Mouse (Mus musculus) intestine, embryonic 14.5 days (tissue): ENCODE results near the gene Scn10a. TPM values are rescaled to one million over a fixed set of nuclear protein-coding genes. Genes with fewer than 3 reads are reported as not detected.

Experiments
- ATAC-seq: fragments of 200-750 bp; cut with Nextera tagmentation; replicated peaks from 2 replicates; pipeline ENCODE4 v1.8.0; 2017; ENCODE audit warnings: low read depth, moderate number of reproducible peaks, moderate TSS enrichment, moderate library complexity; ENCODE audit not compliant: low FRiP score, low TSS enrichment
- DNase-seq: peaks from one replicate; pipeline ENCODE4 v3.0.0-alpha.2; 2018; ENCODE audit warnings: low spot score
- H3K27ac ChIP-seq: fragments of 300-500 bp; sonication (generic); 2 replicates; pipeline ENCODE4 v1.5.1; 2014; ENCODE audit warnings: low read depth, mild to moderate bottlenecking, control low read depth
- H3K27me3 ChIP-seq: fragments of 300-500 bp; sonication (generic); replicated peaks from 2 replicates; pipeline ENCODE4 v1.6.1; 2014; ENCODE audit warnings: low read length, control low read depth; ENCODE audit not compliant: control insufficient read depth, insufficient read depth
- H3K36me3 ChIP-seq: fragments of 300-500 bp; sonication (generic); 2 replicates; pipeline ENCODE4 v1.6.1; 2014; ENCODE audit warnings: low read length, control low read depth; ENCODE audit not compliant: control insufficient read depth, insufficient read depth
- H3K4me1 ChIP-seq: fragments of 300-500 bp; sonication (generic); replicated peaks from 2 replicates; pipeline ENCODE4 v1.6.1; 2014; ENCODE audit warnings: low read length, control low read depth, mixed read lengths; ENCODE audit not compliant: control insufficient read depth, insufficient read depth
- H3K4me2 ChIP-seq: fragments of 300-500 bp; sonication (generic); 2 replicates; pipeline ENCODE4 v1.6.1; 2014; ENCODE audit warnings: low read length
- H3K4me3 ChIP-seq: fragments of 300-500 bp; sonication (generic); 2 replicates; pipeline ENCODE4 v1.5.1; 2014; ENCODE audit warnings: low read depth, low read length, control low read depth, mixed read lengths
- H3K9ac ChIP-seq: fragments of 300-500 bp; sonication (generic); 2 replicates; pipeline ENCODE4 v1.6.1; 2014; ENCODE audit warnings: mild to moderate bottlenecking, low read length
- H3K9me3 ChIP-seq: fragments of 300-500 bp; sonication (generic); 2 replicates; pipeline ENCODE4 v1.6.1; 2016; ENCODE audit warnings: low read length, control low read depth; ENCODE audit not compliant: control insufficient read depth
- WGBS: fragments of 180-500 bp; shearing (Covaris S2); extraction: QIAGEN DNeasy Blood & Tissue Kit; methylation state at CpG from one replicate; pipeline ENCODE4 v1.1.7; 2014; 5-methylcytosine and 5-hydroxymethylcytosine counted together
- polyA plus RNA-seq: library from polyadenylated mRNA; unstranded; fragments of >200 nt; fragmentation: Nextera tagmentation; extraction: Ambion mirVana; gene quantifications from 2 replicates; pipeline ENCODE4 v1.2.1, GENCODE M21; 2014

Scn10a gene
- polyA plus RNA-seq, 1 experiment from 2014 or later: not detected

- no peak overlapping the region for H3K4me2 ChIP-seq
- no peaks in the 10 kb centered on the region for H3K36me3 ChIP-seq
- no peak overlapping the region for H3K9ac ChIP-seq
- H3K4me3 ChIP-seq: no peak overlapping the region
- peaks cover 92% of the 10 kb centered on the region for H3K27me3 ChIP-seq
- no peak for ATAC-seq
- no peak overlapping the region for H3K27ac ChIP-seq
- WGBS: 45% methylated on average over 9 of the region's 9 CpGs
- DNase-seq: no peak
- no peaks in the 10 kb centered on the region for H3K9me3 ChIP-seq
- no peaks in the 10 kb centered on the region; the same call in 1 of the 2 replicates for H3K4me1 ChIP-seq
These were observed 143.4 kb downstream of the Scn10a start for GRCm38 (mm10) chr9:119575732-119576131.

- Histone ChIP-seq H3K4me2 (no peak overlapping the region), H3K4me1 (no peaks in the 10 kb centered on the region; the same call in 1 of the 2 replicates), H3K4me3 (no peak overlapping the region), H3K36me3 (no peaks in the 10 kb centered on the region), H3K9ac (no peak overlapping the region), H3K9me3 (no peaks in the 10 kb centered on the region), H3K27ac (no peak overlapping the region), H3K27me3 (peaks cover 90% of the 10 kb centered on the region)
- no peak for DNase-seq
- no peak for ATAC-seq
- WGBS: 74% methylated on average over 7 of the region's 7 CpGs
These were observed 144.8 kb downstream of the Scn10a start for GRCm38 (mm10) chr9:119574366-119574765.

- no peaks in the 10 kb centered on the region for H3K4me1 ChIP-seq
- WGBS: 53% methylated on average over 14 of the region's 14 CpGs
- ATAC-seq (no peak), DNase-seq (no peak)
- no peak overlapping the region for H3K4me2 ChIP-seq
- H3K9ac ChIP-seq: no peak overlapping the region
- peaks cover 77% of the 10 kb centered on the region for H3K27me3 ChIP-seq
- no peaks in the 10 kb centered on the region for H3K36me3 ChIP-seq
- no peaks in the 10 kb centered on the region for H3K9me3 ChIP-seq
- H3K4me3 ChIP-seq: no peak overlapping the region
- H3K27ac ChIP-seq: no peak overlapping the region
These were observed 146.1 kb downstream of the Scn10a start for GRCm38 (mm10) chr9:119573009-119573408.

- 3% methylated on average over 15 of the region's 15 CpGs for WGBS
- Histone ChIP-seq H3K27ac (no peak overlapping the region), H3K36me3 (no peaks in the 10 kb centered on the region), H3K4me1 (no peaks in the 10 kb centered on the region), H3K9ac (no peak overlapping the region), H3K27me3 (peaks cover 62% of the 10 kb centered on the region), H3K4me3 (no peak overlapping the region), H3K9me3 (no peaks in the 10 kb centered on the region), H3K4me2 (no peak overlapping the region)
- DNase-seq: no peak
- ATAC-seq: no peak
These were observed 147.7 kb downstream of the Scn10a start for GRCm38 (mm10) chr9:119571411-119571888.

GRCm38 (mm10) chr9:119570652-119571051 lies 148.5 kb downstream of the Scn10a start:
- Histone ChIP-seq H3K27ac (no peak overlapping the region), H3K27me3 (peaks cover 57% of the 10 kb centered on the region), H3K4me2 (no peak overlapping the region), H3K36me3 (no peaks in the 10 kb centered on the region), H3K9ac (no peak overlapping the region), H3K4me3 (no peak overlapping the region), H3K9me3 (no peaks in the 10 kb centered on the region), H3K4me1 (no peaks in the 10 kb centered on the region)
- no peak for ATAC-seq
- no peak for DNase-seq
- whole genome bisulfite sequencing: 19% methylated on average over 9 of the region's 9 CpGs

GRCm38 (mm10) chr9:119568732-119569131 lies 150.4 kb downstream of the Scn10a start:
- H3K9ac ChIP-seq: no peak overlapping the region
- H3K4me1 ChIP-seq: no peaks in the 10 kb centered on the region
- DNase-seq: no peak
- H3K27ac ChIP-seq: no peak overlapping the region
- no peak overlapping the region for H3K4me2 ChIP-seq
- no peaks in the 10 kb centered on the region for H3K9me3 ChIP-seq
- no peaks in the 10 kb centered on the region for H3K36me3 ChIP-seq
- H3K27me3 ChIP-seq: peaks cover 45% of the 10 kb centered on the region
- H3K4me3 ChIP-seq: no peak overlapping the region
- WGBS: 76% methylated on average over 8 of the region's 8 CpGs
- ATAC-seq: no peak

GRCm38 (mm10) chr9:119567800-119568199 lies 151.3 kb downstream of the Scn10a start:
- ATAC-seq (no peak), DNase-seq (no peak)
- no peaks in the 10 kb centered on the region for H3K9me3 ChIP-seq
- H3K27ac ChIP-seq: no peak overlapping the region
- no peak overlapping the region for H3K4me2 ChIP-seq
- peaks cover 36% of the 10 kb centered on the region for H3K27me3 ChIP-seq
- WGBS: 68% methylated on average over 5 of the region's 5 CpGs
- no peak overlapping the region for H3K9ac ChIP-seq
- no peaks in the 10 kb centered on the region for H3K4me1 ChIP-seq
- no peaks in the 10 kb centered on the region for H3K36me3 ChIP-seq
- H3K4me3 ChIP-seq: no peak overlapping the region

- Histone ChIP-seq H3K27ac (no peak overlapping the region), H3K27me3 (peaks cover 20% of the 10 kb centered on the region), H3K36me3 (no peaks in the 10 kb centered on the region), H3K4me1 (no peaks in the 10 kb centered on the region), H3K9me3 (no peaks in the 10 kb centered on the region), H3K9ac (no peak overlapping the region), H3K4me2 (no peak overlapping the region), H3K4me3 (no peak overlapping the region)
- DNase-seq (no peak), ATAC-seq (0 out of 2 replicates have a peak, but pooled peaks have one; percentile 34)
- WGBS: 8% methylated on average over 10 of the region's 10 CpGs
These were observed 152.9 kb downstream of the Scn10a start for GRCm38 (mm10) chr9:119566214-119566613.

GRCm38 (mm10) chr9:119564803-119565202 lies 154.3 kb downstream of the Scn10a start:
- DNase-seq (no peak), ATAC-seq (no peak)
- H3K9me3 ChIP-seq: no peaks in the 10 kb centered on the region
- no peak overlapping the region for H3K27ac ChIP-seq
- no peaks in the 10 kb centered on the region; the same call in 1 of the 2 replicates for H3K4me1 ChIP-seq
- 65% methylated on average over 6 of the region's 6 CpGs for WGBS
- H3K36me3 ChIP-seq: no peaks in the 10 kb centered on the region
- H3K9ac ChIP-seq: no peak overlapping the region
- no peak overlapping the region for H3K4me3 ChIP-seq
- peaks cover 6% of the 10 kb centered on the region for H3K27me3 ChIP-seq
- no peak overlapping the region for H3K4me2 ChIP-seq
